Mouse (Mus musculus) monocyte, adult 2 months (primary cell): ENCODE results near the gene Zc2hc1b.

Experiments used
- DNase-seq, 2 experiments: peaks; one replicate each; pipeline ENCODE4 v3.0.0; 2022; ENCODE audit warnings: low spot score in 2 of 2, low read depth in 1 of 2

Gene Zc2hc1b

GRCm38 (mm10) chr10:13172798-13173221 is 5.0 kb downstream of the Zc2hc1b start:
- DNase-seq: no peak

- no peak for DNase-seq
These were observed 6.4 kb downstream of the Zc2hc1b start for GRCm38 (mm10) chr10:13171461-13171860.

- no peak for DNase-seq
These were observed 6.9 kb downstream of the Zc2hc1b start for GRCm38 (mm10) chr10:13170739-13171448.

GRCm38 (mm10) chr10:13168461-13168860 is 9.4 kb downstream of the Zc2hc1b start:
- DNase-seq: no peak

GRCm38 (mm10) chr10:13162031-13162430 is 15.8 kb downstream of the Zc2hc1b start:
- DNase-seq: no peak

- no peak for DNase-seq
These were observed 16.9 kb downstream of the Zc2hc1b start for GRCm38 (mm10) chr10:13160913-13161312.

GRCm38 (mm10) chr10:13155377-13155776 is 22.4 kb downstream of the Zc2hc1b start:
- no peak for DNase-seq

- DNase-seq: no peak
These were observed 24.9 kb downstream of the Zc2hc1b start for GRCm38 (mm10) chr10:13152811-13153364.

GRCm38 (mm10) chr10:13151353-13151752 is 26.5 kb downstream of the Zc2hc1b start:
- DNase-seq: no peak

- DNase-seq: no peak
These were observed 27.4 kb downstream of the Zc2hc1b start for GRCm38 (mm10) chr10:13150435-13150834.

- DNase-seq: no peak
These were observed 37.4 kb downstream of the Zc2hc1b start for GRCm38 (mm10) chr10:13140434-13140833.

GRCm38 (mm10) chr10:13137906-13138305 is 39.9 kb downstream of the Zc2hc1b start:
- no peak for DNase-seq

GRCm38 (mm10) chr10:13135751-13136150 is 42.1 kb downstream of the Zc2hc1b start:
- no peak for DNase-seq

- no peak for DNase-seq
These were observed 42.5 kb downstream of the Zc2hc1b start for GRCm38 (mm10) chr10:13135276-13135675.

GRCm38 (mm10) chr10:13133850-13134249 is 44.0 kb downstream of the Zc2hc1b start:
- DNase-seq: no peak

- no peak for DNase-seq
These were observed 49.9 kb downstream of the Zc2hc1b start for GRCm38 (mm10) chr10:13127946-13128345.

- no peak for DNase-seq
These were observed 50.5 kb downstream of the Zc2hc1b start for GRCm38 (mm10) chr10:13127335-13127734.

GRCm38 (mm10) chr10:13125811-13126210 is 52.0 kb downstream of the Zc2hc1b start:
- no peak for DNase-seq

GRCm38 (mm10) chr10:13119300-13119699 is 58.5 kb downstream of the Zc2hc1b start:
- DNase-seq: no peak

GRCm38 (mm10) chr10:13118770-13119102 is 59.1 kb downstream of the Zc2hc1b start:
- DNase-seq: no peak

- DNase-seq: no peak
These were observed 59.6 kb downstream of the Zc2hc1b start for GRCm38 (mm10) chr10:13118024-13118769.
